Mouse (Mus musculus) ES-CJ7 (cell line): ENCODE data around the gene P2ry6.

Experiments used
- DNase-seq: peaks from one replicate; pipeline ENCODE4 v3.0.0; 2011; ENCODE audit warnings: low read depth, low spot score

The P2ry6 gene

GRCm38 (mm10) chr7:100988092-100988491, 13.6 kb upstream of the P2ry6 start:
- peak; percentile 78 for DNase-seq

GRCm38 (mm10) chr7:100984452-100985395, 10.3 kb upstream of the P2ry6 start:
- DNase-seq = peak; percentile 42

GRCm38 (mm10) chr7:100979175-100979574, 4.7 kb upstream of the P2ry6 start:
- no peak for DNase-seq

- no peak for DNase-seq
Measured at GRCm38 (mm10) chr7:100978171-100978570, 3.7 kb upstream of the P2ry6 start.

GRCm38 (mm10) chr7:100972875-100973274, 1.6 kb downstream of the P2ry6 start:
- DNase-seq = no peak

- no peak for DNase-seq
Measured at GRCm38 (mm10) chr7:100968874-100969659, 5.4 kb downstream of the P2ry6 start.

GRCm38 (mm10) chr7:100968376-100968775, 6.1 kb downstream of the P2ry6 start:
- no peak for DNase-seq

GRCm38 (mm10) chr7:100967850-100968249, 6.6 kb downstream of the P2ry6 start:
- peak; percentile 25 for DNase-seq

- DNase-seq = no peak
Measured at GRCm38 (mm10) chr7:100966014-100966413, 8.4 kb downstream of the P2ry6 start.

GRCm38 (mm10) chr7:100965079-100965478, 9.4 kb downstream of the P2ry6 start:
- DNase-seq = peak; percentile 52

GRCm38 (mm10) chr7:100964242-100964641, 10.2 kb downstream of the P2ry6 start:
- no peak for DNase-seq

GRCm38 (mm10) chr7:100963381-100963780, 11.1 kb downstream of the P2ry6 start:
- DNase-seq = no peak

- no peak for DNase-seq
Measured at GRCm38 (mm10) chr7:100961146-100961545, 13.3 kb downstream of the P2ry6 start.

- no peak for DNase-seq
Measured at GRCm38 (mm10) chr7:100960462-100960861, 14.0 kb downstream of the P2ry6 start.

- peak; percentile 73 for DNase-seq
Measured at GRCm38 (mm10) chr7:100958426-100958825, 16.0 kb downstream of the P2ry6 start.

- DNase-seq = no peak
Measured at GRCm38 (mm10) chr7:100952686-100953085, 21.8 kb downstream of the P2ry6 start.

GRCm38 (mm10) chr7:100951903-100952302, 22.5 kb downstream of the P2ry6 start:
- DNase-seq = no peak

- no peak for DNase-seq
Measured at GRCm38 (mm10) chr7:100950481-100951010, 23.9 kb downstream of the P2ry6 start.

- DNase-seq = no peak
Measured at GRCm38 (mm10) chr7:100950031-100950430, 24.4 kb downstream of the P2ry6 start.

GRCm38 (mm10) chr7:100944738-100945137, 29.7 kb downstream of the P2ry6 start:
- no peak for DNase-seq

- no peak for DNase-seq
Measured at GRCm38 (mm10) chr7:100944306-100944705, 30.1 kb downstream of the P2ry6 start.
